Comparison of ENCODE assay signal across 23 mouse cellular contexts in genomic region chr10:14537102-14537501, GRCm38 (mm10).
"Had no signal": no experiment of that assay in that cellular context is flagged by ENCODE, and none has a peak within 500 bp of the region (broad histone marks: within the 10 kb centered on the region; RNA-seq: fewer than 3 reads in every experiment).

No protein-coding gene starts in this region.

- H3K4me1 ChIP-seq: heart, embryonic 13.5 days; heart, embryonic 15.5 days; hindbrain, embryonic 13.5 days; hindbrain, embryonic 15.5 days; intestine, embryonic 15.5 days; limb, embryonic 13.5 days; limb, embryonic 15.5 days had no signal

- H3K27ac ChIP-seq: heart, adult 2 months; heart, embryonic 13.5 days; heart, embryonic 15.5 days; hindbrain, embryonic 13.5 days; hindbrain, embryonic 15.5 days; intestine, embryonic 15.5 days; layer of hippocampus, adult 2 months; left cerebral cortex, adult 2 months; limb, embryonic 13.5 days; limb, embryonic 15.5 days had no signal

- H3K9ac ChIP-seq: heart, embryonic 13.5 days; heart, embryonic 15.5 days; hindbrain, embryonic 13.5 days; hindbrain, embryonic 15.5 days; intestine, embryonic 15.5 days; limb, embryonic 13.5 days; limb, embryonic 15.5 days had no signal

- H3K4me3 ChIP-seq: heart, adult 2 months; heart, embryonic 13.5 days; heart, embryonic 15.5 days; hindbrain, embryonic 13.5 days; hindbrain, embryonic 15.5 days; intestine, embryonic 15.5 days; layer of hippocampus, adult 2 months; left cerebral cortex, adult 2 months; limb, embryonic 13.5 days; limb, embryonic 15.5 days had no signal

- H3K4me2 ChIP-seq: heart, embryonic 11.5 days; heart, embryonic 13.5 days; heart, embryonic 15.5 days; hindbrain, embryonic 13.5 days; hindbrain, embryonic 15.5 days; intestine, embryonic 15.5 days; limb, embryonic 13.5 days; limb, embryonic 15.5 days had no signal

- DNase-seq: gastrocnemius, postnatal 14 days; gastrocnemius, postnatal 36 days; heart, adult 2 months; heart, postnatal 14 days; heart, postnatal 36 days; kidney, adult 18-20 months; kidney, adult 8-10 months; kidney, postnatal 10 days; kidney, postnatal 25 days; kidney, postnatal 4 days; left cerebral cortex, postnatal 4 days had no signal

- H3K36me3 ChIP-seq: heart, embryonic 15.5 days; hindbrain, embryonic 13.5 days; hindbrain, embryonic 15.5 days; intestine, embryonic 15.5 days; limb, embryonic 13.5 days; limb, embryonic 15.5 days had no signal

- H3K27me3 ChIP-seq: heart, embryonic 13.5 days; heart, embryonic 15.5 days; hindbrain, embryonic 13.5 days; hindbrain, embryonic 15.5 days; intestine, embryonic 15.5 days; limb, embryonic 13.5 days; limb, embryonic 15.5 days had no signal

- ATAC-seq: inflammation-experienced regulatory T-cells, adult 6 months; intestine, embryonic 15.5 days; intestine, postnatal 0 days had no signal

- H3K9me3 ChIP-seq: heart, embryonic 13.5 days; heart, embryonic 15.5 days; hindbrain, embryonic 13.5 days; hindbrain, embryonic 15.5 days; intestine, embryonic 15.5 days; limb, embryonic 13.5 days; limb, embryonic 15.5 days had no signal
